Mouse (Mus musculus): ENCODE results near the gene Dnaic2. TPM values are rescaled to one million over a fixed set of nuclear protein-coding genes. Genes with fewer than 3 reads are reported as not detected.

Dnaic2 gene
- polyA plus RNA-seq, 1 experiment, result 1.00 TPM

DNA sequence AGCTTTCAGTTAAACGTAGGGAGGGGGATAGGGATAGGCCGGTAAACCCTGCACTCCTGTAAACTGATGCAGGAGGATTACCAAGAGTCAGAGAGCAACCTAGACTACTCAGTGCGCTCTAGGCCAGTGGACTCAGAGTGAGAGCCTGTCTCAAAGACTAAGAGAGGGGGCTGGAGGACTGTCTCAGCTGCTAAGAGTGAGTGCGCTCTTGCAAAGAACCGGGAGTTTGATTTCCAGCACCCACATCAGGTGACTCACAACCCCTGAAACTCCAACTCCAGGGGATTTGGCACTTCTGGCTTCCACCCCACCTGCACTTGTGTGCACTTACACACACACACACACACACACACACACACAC is 598 bp downstream of the Dnaic2 start:
- TF ChIP-seq TCF12 (IDR thresholded peaks at IDR 0.05; ENCODE audit: insufficient read depth, poor library complexity, severe bottlenecking), result no peak
- TF ChIP-seq CEBPB (IDR thresholded peaks at IDR 0.05; ENCODE audit: insufficient read depth, poor library complexity, severe bottlenecking), result no peak
- TF ChIP-seq SRF (IDR thresholded peaks at IDR 0.05; ENCODE audit: control insufficient read depth, insufficient read length, low read depth), result no peak
- no peak for TF ChIP-seq MYOD1 (IDR thresholded peaks at IDR 0.05; ENCODE audit: control insufficient read depth in 1 of 3, insufficient read length in 2 of 3, low read depth in 2 of 3)
- TF ChIP-seq E2F4 (IDR thresholded peaks at IDR 0.05; ENCODE audit: insufficient read depth), result no peak
- no peak for TF ChIP-seq MAX (IDR thresholded peaks at IDR 0.05; ENCODE audit: low read depth)
- TF ChIP-seq MYOG (IDR thresholded peaks at IDR 0.05; ENCODE audit: control insufficient read depth in 1 of 3, insufficient read depth in 1 of 3, insufficient read length in 2 of 3, low read depth in 2 of 3), result no peak
- TF ChIP-seq REST (IDR thresholded peaks at IDR 0.05; ENCODE audit: insufficient read depth, insufficient read length), result no peak
- no peak for TF ChIP-seq TCF3 (IDR thresholded peaks at IDR 0.05; ENCODE audit: insufficient read length, low read depth)
- TF ChIP-seq USF1 (IDR thresholded peaks at IDR 0.05; ENCODE audit: low read depth), result no peak
- TF ChIP-seq POLR2AphosphoS2 (IDR thresholded peaks at IDR 0.05; ENCODE audit: insufficient read length, low read depth), result no peak
- no peaks in the 10 kb centered on the region for H3K27me3 ChIP-seq (ENCODE audit: control insufficient read depth, insufficient read depth, insufficient read length)
- no peak overlapping the region for H3ac ChIP-seq (ENCODE audit: control insufficient read depth, insufficient read length)
- H3K4me3 ChIP-seq, result no peak overlapping the region
- no peaks in the 10 kb centered on the region for H3K79me2 ChIP-seq (ENCODE audit: control insufficient read depth, insufficient read depth)
- no peaks in the 10 kb centered on the region for H3K36me3 ChIP-seq (ENCODE audit: control insufficient read depth, insufficient read depth)
- no peak overlapping the region for H3K4me2 ChIP-seq (ENCODE audit: low read depth)

DNA sequence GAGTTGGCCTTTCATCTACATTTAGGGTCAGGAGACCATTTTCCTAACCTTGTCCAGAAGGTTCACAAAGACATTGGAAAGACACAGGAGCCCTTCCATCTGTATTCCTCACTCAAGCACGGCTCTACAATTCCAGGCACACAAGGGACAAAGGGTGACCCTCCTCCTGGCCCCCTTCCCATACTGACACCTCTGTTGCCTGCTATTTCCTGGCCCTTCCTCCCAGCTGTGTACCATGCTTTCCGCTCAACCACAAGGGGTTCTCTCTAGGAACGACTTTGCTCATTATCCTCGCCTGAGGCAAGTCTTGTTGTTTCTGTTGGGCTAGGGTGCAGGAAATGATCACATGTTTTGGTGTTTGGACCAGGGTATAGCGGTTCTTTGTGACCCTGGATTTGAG is 1.1 kb downstream of the Dnaic2 start:
- Histone ChIP-seq H3K27me3 (ENCODE audit: control insufficient read depth, insufficient read depth, insufficient read length) (no peaks in the 10 kb centered on the region), H3K4me2 (ENCODE audit: low read depth) (no peak overlapping the region), H3K79me2 (ENCODE audit: control insufficient read depth, insufficient read depth) (no peaks in the 10 kb centered on the region), H3K4me3 (no peak overlapping the region), H3ac (ENCODE audit: control insufficient read depth, insufficient read length) (no peak overlapping the region), H3K36me3 (ENCODE audit: control insufficient read depth, insufficient read depth) (no peaks in the 10 kb centered on the region)
- TF ChIP-seq REST (IDR thresholded peaks at IDR 0.05; ENCODE audit: insufficient read depth, insufficient read length) (no peak), CEBPB (IDR thresholded peaks at IDR 0.05; ENCODE audit: insufficient read depth, poor library complexity, severe bottlenecking) (no peak), USF1 (IDR thresholded peaks at IDR 0.05; ENCODE audit: low read depth) (no peak), SRF (IDR thresholded peaks at IDR 0.05; ENCODE audit: control insufficient read depth, insufficient read length, low read depth) (no peak), POLR2AphosphoS2 (IDR thresholded peaks at IDR 0.05; ENCODE audit: insufficient read length, low read depth) (no peak), TCF3 (IDR thresholded peaks at IDR 0.05; ENCODE audit: insufficient read length, low read depth) (no peak), POLR2A (IDR thresholded peaks at IDR 0.05; ENCODE audit: insufficient read length, low read depth) (no peak), TCF12 (IDR thresholded peaks at IDR 0.05; ENCODE audit: insufficient read depth, poor library complexity, severe bottlenecking) (no peak), MYOG (IDR thresholded peaks at IDR 0.05; ENCODE audit: control insufficient read depth in 1 of 3, insufficient read depth in 1 of 3, insufficient read length in 2 of 3, low read depth in 2 of 3) (no peak), E2F4 (IDR thresholded peaks at IDR 0.05; ENCODE audit: insufficient read depth) (no peak), MAX (IDR thresholded peaks at IDR 0.05; ENCODE audit: low read depth) (no peak), MYOD1 (IDR thresholded peaks at IDR 0.05; ENCODE audit: control insufficient read depth in 1 of 3, insufficient read length in 2 of 3, low read depth in 2 of 3) (no peak)

DNA sequence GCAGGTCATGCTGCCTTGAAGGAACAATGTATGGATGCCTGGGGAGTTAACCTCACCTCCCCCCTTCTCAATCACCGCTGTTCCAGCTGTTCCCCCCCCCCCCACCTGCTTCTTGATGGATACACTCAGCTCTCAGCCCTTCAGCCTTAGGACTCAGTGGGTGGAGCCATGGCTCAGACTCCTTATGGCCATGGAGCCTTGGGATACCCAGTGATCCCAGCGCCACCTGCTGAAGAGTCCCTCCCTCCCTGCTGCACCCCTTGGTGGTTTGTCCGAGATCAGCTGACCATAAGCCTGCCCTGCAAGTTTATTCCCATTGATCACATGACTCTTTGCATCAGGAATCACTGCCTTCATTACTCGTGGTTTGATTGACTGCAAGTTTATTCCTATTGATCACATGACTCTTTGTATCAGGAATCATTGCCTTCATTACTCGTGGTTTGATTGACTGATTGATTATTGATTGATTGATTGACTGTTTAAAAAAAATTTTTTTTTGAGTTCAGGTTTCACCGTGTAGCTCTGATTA is 2.7 kb downstream of the Dnaic2 start:
- TF ChIP-seq TCF12 (IDR thresholded peaks at IDR 0.05; ENCODE audit: insufficient read depth, poor library complexity, severe bottlenecking) (no peak), USF1 (IDR thresholded peaks at IDR 0.05; ENCODE audit: low read depth) (peak; percentile 62), REST (IDR thresholded peaks at IDR 0.05; ENCODE audit: insufficient read depth, insufficient read length) (no peak)
- no peak overlapping the region for H3K4me3 ChIP-seq
- no peaks in the 10 kb centered on the region for H3K36me3 ChIP-seq (ENCODE audit: control insufficient read depth, insufficient read depth)
- H3K79me2 ChIP-seq (ENCODE audit: control insufficient read depth, insufficient read depth), result no peaks in the 10 kb centered on the region
- no peak overlapping the region for H3K4me2 ChIP-seq (ENCODE audit: low read depth)
- no peaks in the 10 kb centered on the region for H3K27me3 ChIP-seq (ENCODE audit: control insufficient read depth, insufficient read depth, insufficient read length)
- no peak overlapping the region for H3ac ChIP-seq (ENCODE audit: control insufficient read depth, insufficient read length)

DNA sequence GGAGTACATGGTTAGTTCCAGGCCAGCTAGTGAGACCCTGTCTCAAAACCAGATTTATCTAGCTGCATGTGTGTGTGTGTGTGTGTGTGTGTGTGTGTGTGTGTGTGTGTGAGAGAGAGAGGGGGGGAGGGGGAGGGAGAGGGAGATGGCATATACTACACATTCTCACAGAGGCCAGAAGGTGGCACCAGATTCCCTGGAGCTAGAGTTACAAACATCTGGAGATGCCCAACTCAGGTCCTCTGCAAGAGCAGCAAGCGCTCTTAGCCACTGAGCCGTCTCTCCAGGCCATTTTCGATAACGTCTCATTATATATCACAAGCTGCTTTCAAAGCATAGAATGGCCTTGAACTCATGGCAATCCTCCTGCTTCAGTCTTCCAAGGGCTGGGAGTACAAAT is 4.5 kb downstream of the Dnaic2 start:
- H3ac ChIP-seq (ENCODE audit: control insufficient read depth, insufficient read length), result no peak overlapping the region
- H3K4me2 ChIP-seq (ENCODE audit: low read depth), result no peak overlapping the region
- no peaks in the 10 kb centered on the region for H3K27me3 ChIP-seq (ENCODE audit: control insufficient read depth, insufficient read depth, insufficient read length)
- H3K79me2 ChIP-seq (ENCODE audit: control insufficient read depth, insufficient read depth), result no peaks in the 10 kb centered on the region
- H3K4me3 ChIP-seq, result no peak overlapping the region
- TF ChIP-seq POLR2AphosphoS2 (IDR thresholded peaks at IDR 0.05; ENCODE audit: insufficient read length, low read depth), result no peak
- no peak for TF ChIP-seq POLR2A (IDR thresholded peaks at IDR 0.05; ENCODE audit: insufficient read length, low read depth)
- TF ChIP-seq CEBPB (IDR thresholded peaks at IDR 0.05; ENCODE audit: insufficient read depth, poor library complexity, severe bottlenecking), result no peak
- TF ChIP-seq MYOG (IDR thresholded peaks at IDR 0.05; ENCODE audit: control insufficient read depth in 1 of 3, insufficient read depth in 1 of 3, insufficient read length in 2 of 3, low read depth in 2 of 3), result no peak
- no peak for TF ChIP-seq E2F4 (IDR thresholded peaks at IDR 0.05; ENCODE audit: insufficient read depth)
- TF ChIP-seq REST (IDR thresholded peaks at IDR 0.05; ENCODE audit: insufficient read depth, insufficient read length), result no peak
- TF ChIP-seq SRF (IDR thresholded peaks at IDR 0.05; ENCODE audit: control insufficient read depth, insufficient read length, low read depth), result no peak
- no peak for TF ChIP-seq USF1 (IDR thresholded peaks at IDR 0.05; ENCODE audit: low read depth)
- no peak for TF ChIP-seq TCF3 (IDR thresholded peaks at IDR 0.05; ENCODE audit: insufficient read length, low read depth)
- TF ChIP-seq TCF12 (IDR thresholded peaks at IDR 0.05; ENCODE audit: insufficient read depth, poor library complexity, severe bottlenecking), result no peak
- no peak for TF ChIP-seq MYOD1 (IDR thresholded peaks at IDR 0.05; ENCODE audit: control insufficient read depth in 1 of 3, insufficient read length in 2 of 3, low read depth in 2 of 3)
- no peaks in the 10 kb centered on the region for H3K36me3 ChIP-seq (ENCODE audit: control insufficient read depth, insufficient read depth)

DNA sequence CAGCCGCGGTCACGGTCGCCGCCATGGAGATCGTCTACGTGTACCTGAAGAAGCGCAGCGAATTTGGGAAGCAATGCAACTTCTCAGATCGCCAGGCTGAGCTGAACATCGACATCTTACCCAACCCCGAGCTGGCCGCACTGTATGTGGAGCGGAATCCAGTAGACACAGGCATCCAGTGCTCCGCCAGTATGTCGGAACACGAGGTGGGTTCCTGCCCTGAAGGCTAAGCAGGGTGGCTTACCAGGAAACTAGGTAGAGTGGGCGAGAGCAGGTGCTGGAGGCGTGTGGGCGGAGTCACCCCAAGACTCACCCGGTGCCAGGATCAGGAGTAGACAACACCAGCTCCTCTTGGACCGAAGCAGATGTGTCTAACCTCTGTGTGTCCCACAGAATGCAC is 5.7 kb downstream of the Dnaic2 start:
- Histone ChIP-seq H3ac (ENCODE audit: control insufficient read depth, insufficient read length) (no peak overlapping the region), H3K4me3 (no peak overlapping the region), H3K4me2 (ENCODE audit: low read depth) (no peak overlapping the region), H3K36me3 (ENCODE audit: control insufficient read depth, insufficient read depth) (no peaks in the 10 kb centered on the region), H3K27me3 (ENCODE audit: control insufficient read depth, insufficient read depth, insufficient read length) (no peaks in the 10 kb centered on the region), H3K79me2 (ENCODE audit: control insufficient read depth, insufficient read depth) (no peaks in the 10 kb centered on the region)
- no peak for TF ChIP-seq MAX (IDR thresholded peaks at IDR 0.05; ENCODE audit: low read depth)
- TF ChIP-seq E2F4 (IDR thresholded peaks at IDR 0.05; ENCODE audit: insufficient read depth), result no peak
- no peak for TF ChIP-seq REST (IDR thresholded peaks at IDR 0.05; ENCODE audit: insufficient read depth, insufficient read length)
- TF ChIP-seq POLR2AphosphoS2 (IDR thresholded peaks at IDR 0.05; ENCODE audit: insufficient read length, low read depth), result no peak

Data from myocyte (in vitro differentiated cells).